Comparison of ENCODE assay signal across 24 mouse cellular contexts in genomic region chr6:42398285-42398684, GRCm38 (mm10). TPM values are rescaled to one million over a fixed set of nuclear protein-coding genes. Genes with fewer than 3 reads are reported as not detected.
"Had no signal": no experiment of that assay in that cellular context is flagged by ENCODE, and none has a peak within 500 bp of the region (broad histone marks: within the 10 kb centered on the region; RNA-seq: fewer than 3 reads in every experiment).

No protein-coding gene starts in this region.

- ATAC-seq: liver, postnatal 0 days; midbrain, embryonic 13.5 days had no signal

- DNase-seq: kidney, adult 18-20 months; kidney, postnatal 10 days; layer of hippocampus, adult 9-11 months; layer of hippocampus, postnatal 36 days; liver; liver, embryonic 13.5 days; liver, postnatal 0 days; lung, postnatal 14 days; retina, postnatal 1 day; right cerebral cortex, postnatal 4 days; spleen, adult 18-20 months; thymus, postnatal 4 days had no signal

RNA-seq across cellular contexts. Expression of gene Tas2r143, which starts 1.8 kb away (rescaled TPM):
- total RNA-seq: left cerebral cortex, adult 8-10 months had no signal
- polyA plus RNA-seq: kidney, embryonic 14.5 days; limb, embryonic 12.5 days; liver, embryonic 13.5 days; liver, postnatal 0 days; lung, embryonic 15.5 days; macrophage; midbrain, embryonic 13.5 days; myocyte; neural tube, embryonic 11.5 days; neural tube, embryonic 15.5 days; stomach, postnatal 0 days had no signal

RNA-seq across cellular contexts. Expression of gene Tas2r135, which starts 6.9 kb away (rescaled TPM):
- total RNA-seq: layer of hippocampus, postnatal 36 days; left cerebral cortex, adult 8-10 months; left cerebral cortex, postnatal 36 days had no signal
- polyA plus RNA-seq: kidney, embryonic 14.5 days; large intestine, adult 2 months; limb, embryonic 12.5 days; liver, embryonic 13.5 days; liver, postnatal 0 days; lung, embryonic 15.5 days; macrophage; midbrain, embryonic 13.5 days; myocyte; neural tube, embryonic 11.5 days; neural tube, embryonic 15.5 days; stomach, postnatal 0 days had no signal

RNA-seq across cellular contexts. Expression of gene Epha1, which starts 25.2 kb away (rescaled TPM):
- polyA plus RNA-seq: macrophage had no signal

RNA-seq across cellular contexts. Expression of gene Tas2r126, which starts 36.0 kb away (rescaled TPM):
- total RNA-seq: layer of hippocampus, postnatal 36 days; left cerebral cortex, adult 8-10 months; left cerebral cortex, postnatal 36 days had no signal
- polyA plus RNA-seq: kidney, embryonic 14.5 days; large intestine, adult 2 months; limb, embryonic 12.5 days; liver, embryonic 13.5 days; liver, postnatal 0 days; lung, embryonic 15.5 days; macrophage; midbrain, embryonic 13.5 days; myocyte; neural tube, embryonic 11.5 days; neural tube, embryonic 15.5 days; stomach, postnatal 0 days had no signal
